Mouse (Mus musculus): ENCODE data around the gene Ggnbp2.
"Not testable (repeated sequence)": the region's sequence is repeated elsewhere in the genome, so short reads cannot be mapped to it uniquely, and the experiment has no call there.

DNA sequence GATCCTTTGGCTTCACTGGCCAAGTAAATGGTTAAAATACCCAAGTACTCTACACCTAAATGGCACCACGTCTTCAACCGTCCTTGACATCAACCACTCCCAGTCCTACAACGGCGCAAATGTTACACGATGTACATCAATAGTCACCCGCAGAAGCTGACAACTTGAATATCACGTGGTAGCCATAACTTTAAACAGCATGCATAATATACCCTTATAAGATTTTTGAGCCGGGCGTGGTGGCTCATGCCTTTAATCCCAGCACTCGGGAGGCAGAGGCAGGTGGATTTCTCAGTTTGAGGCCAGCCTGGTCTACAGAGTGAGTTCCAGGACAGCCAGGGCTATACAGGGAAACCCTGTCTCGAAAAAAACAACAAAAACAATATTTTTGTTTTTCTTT, 41.1 kb downstream of the Ggnbp2 start:
- not testable (repeated sequence) for TF ChIP-seq CTCF (IDR thresholded peaks at IDR 0.05; ENCODE audit: insufficient read depth, low read length); POLR2A (IDR thresholded peaks at IDR 0.05; ENCODE audit: borderline replicate concordance, extremely low read depth, low read depth, low read length)
